Mouse (Mus musculus): ENCODE results near the gene Chrm3.
"Not testable (repeated sequence)": the region's sequence is repeated elsewhere in the genome, so short reads cannot be mapped to it uniquely, and the experiment has no call there.

Gene Chrm3

DNA sequence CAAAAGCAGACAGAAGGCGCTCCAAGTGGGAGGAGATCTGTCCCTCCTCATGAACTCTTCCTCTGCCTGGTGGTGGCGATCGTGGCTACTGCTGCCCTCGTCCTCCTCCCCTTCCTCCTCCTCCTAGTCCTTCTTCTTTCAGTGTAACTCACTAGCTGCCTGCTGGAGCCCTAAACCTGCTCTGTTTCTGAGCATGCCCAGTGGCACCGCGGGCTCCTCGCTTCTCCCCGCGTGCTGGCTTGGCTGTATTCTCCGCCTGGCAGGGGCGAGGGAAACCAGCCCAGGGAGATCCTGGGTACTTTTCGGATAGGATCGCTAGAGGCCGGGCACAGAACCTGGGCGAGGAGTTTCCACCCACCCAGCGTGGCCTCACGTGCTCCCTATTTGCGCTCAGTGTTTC lies at the start of gene Chrm3:
Gene Chrm3, minus strand, starts transcription at position 71 of the 400 bp plus-strand sequence.
- in situ Hi-C loops (cut with MboI; ENCODE audit: low pct_unique_long_range_greater_than_20kb in 1 of 2, low sequenced_read_pairs in 2 of 2, unreplicated experiment in 1 of 2): loop anchor here in 1 of 2 experiments (25.0 kb wide), 1 partner anchor 473 kb away; no protein-coding TSS in a partner anchor

DNA sequence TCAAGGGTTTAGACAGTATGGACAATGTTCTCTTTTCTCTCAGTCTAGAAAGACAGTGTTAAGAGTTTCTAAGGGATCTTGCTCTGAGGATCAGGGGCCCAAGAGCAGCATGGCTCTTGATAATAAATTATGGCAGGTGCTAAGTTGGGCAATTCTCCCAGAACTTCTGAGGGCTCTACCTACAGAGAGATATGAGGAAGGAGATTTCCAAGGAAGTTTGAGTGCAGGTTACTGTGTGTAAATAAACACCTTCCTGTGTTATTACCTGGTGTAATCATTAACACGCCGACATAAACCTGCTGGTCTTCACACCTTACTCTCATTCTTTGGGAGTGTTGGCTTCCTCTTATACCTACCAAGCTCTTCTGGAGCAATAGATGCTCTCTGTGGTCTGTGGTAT lies 33.7 kb upstream of the Chrm3 start:
- in situ Hi-C loops (cut with MboI; ENCODE audit: low pct_unique_long_range_greater_than_20kb in 1 of 2, low sequenced_read_pairs in 2 of 2, unreplicated experiment in 1 of 2): no loop called here

DNA sequence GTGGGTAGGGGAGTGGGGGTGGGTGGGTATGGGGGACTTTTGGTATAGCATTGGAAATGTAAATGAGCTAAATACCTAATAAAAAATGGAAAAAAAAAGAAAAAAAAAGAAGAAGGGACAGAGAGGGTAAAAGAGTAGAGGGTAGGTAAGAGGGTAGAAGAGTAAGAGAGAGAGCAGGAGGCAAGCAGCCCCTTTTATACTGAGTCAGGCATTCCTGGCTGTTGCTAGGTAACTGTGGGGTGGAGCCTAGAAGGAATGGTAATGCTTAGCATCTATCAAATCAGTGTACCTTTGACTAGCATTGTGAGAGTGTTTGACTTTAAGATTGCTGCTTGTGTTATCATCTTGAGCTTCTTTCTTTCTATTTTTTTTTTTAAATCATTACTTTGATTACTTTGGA lies 14.8 kb upstream of the Chrm3 start:
- in situ Hi-C loops (cut with MboI; ENCODE audit: low pct_unique_long_range_greater_than_20kb in 1 of 2, low sequenced_read_pairs in 2 of 2, unreplicated experiment in 1 of 2): not testable (repeated sequence)

DNA sequence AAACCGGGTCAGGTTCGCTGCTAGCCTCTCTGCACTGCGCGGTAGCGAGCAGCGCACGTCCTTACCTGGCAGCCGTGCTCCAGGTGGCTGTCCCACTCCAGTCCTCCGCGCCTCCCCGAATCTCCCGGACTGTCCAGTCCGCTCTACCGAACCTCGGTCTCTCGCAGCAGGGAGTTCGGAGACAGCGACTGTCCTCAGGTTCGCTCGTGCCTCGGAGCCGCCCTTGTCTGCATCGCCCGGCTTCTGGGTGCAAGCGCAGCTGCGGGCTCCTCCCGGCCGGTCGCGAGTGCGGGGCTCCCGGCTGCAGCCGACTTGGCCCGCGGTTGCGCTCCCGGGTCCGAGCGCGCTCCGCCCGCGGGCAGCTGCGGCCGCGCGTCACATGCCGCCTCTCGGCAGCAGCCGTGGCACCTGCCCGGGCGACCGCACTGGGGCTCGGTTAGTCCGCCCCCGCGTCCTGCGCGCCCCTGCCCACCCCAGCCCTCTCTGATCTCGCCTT lies 400 bp downstream of the Chrm3 start:
- in situ Hi-C loops (cut with MboI; ENCODE audit: low pct_unique_long_range_greater_than_20kb in 1 of 2, low sequenced_read_pairs in 2 of 2, unreplicated experiment in 1 of 2): loop anchor here in 1 of 2 experiments (25.0 kb wide), 1 partner anchor 473 kb away; no protein-coding TSS in a partner anchor

DNA sequence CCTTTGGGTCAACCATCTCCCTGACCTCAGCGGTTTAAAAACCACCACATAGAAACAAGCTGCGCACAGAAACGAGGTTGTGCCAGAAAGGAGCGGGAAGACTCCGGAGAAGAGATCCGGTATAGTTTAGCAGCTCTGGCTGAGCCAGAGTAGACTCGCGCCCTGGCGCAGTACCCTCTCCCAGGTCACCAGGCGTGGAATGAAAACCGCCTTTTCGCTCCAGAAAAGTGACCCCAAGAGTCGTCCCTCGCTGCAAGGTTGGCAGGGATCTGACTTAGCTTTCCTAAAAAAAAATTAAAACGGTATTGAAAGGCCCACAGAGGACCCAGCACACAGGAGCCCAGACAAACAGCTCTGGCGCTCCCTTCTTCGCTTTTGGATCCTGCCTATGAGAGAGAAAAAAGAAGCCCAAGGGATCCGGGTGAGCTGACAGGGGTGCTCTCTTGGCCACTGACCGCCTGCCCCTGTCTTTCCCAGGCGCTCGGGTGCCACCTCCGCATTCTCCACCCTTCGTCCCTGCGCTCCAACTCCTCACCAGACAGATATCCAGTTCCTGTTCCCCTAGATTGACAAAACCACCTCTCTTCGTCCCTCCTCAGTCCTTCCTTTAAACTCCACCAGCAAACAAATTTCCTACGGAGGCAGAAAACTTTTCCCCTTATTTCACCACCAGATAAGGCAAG lies 990 bp downstream of the Chrm3 start:
- in situ Hi-C loops (cut with MboI; ENCODE audit: low pct_unique_long_range_greater_than_20kb in 1 of 2, low sequenced_read_pairs in 2 of 2, unreplicated experiment in 1 of 2): loop anchor here in 1 of 2 experiments (25.0 kb wide), 1 partner anchor 472 kb away; no protein-coding TSS in a partner anchor

DNA sequence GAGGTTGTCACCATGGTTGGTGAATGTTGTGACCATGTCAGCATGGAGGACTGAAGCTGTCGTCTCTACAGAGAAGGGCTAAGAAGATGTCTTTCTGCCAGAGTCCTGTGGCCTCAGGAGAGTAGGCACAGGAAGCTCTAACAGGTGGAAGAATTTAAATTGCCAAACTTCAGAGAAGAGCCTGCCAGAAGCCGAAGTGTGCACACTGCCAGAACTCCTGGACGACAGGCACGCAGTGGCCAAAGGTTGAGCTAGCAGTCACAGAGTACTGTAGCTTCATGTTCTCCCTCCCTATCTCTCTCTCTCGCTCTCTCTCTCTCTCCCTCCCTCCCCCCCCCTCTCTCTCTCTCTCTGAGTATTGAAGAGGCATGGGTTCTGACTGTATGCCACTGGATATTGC lies 4.9 kb downstream of the Chrm3 start:
- in situ Hi-C loops (cut with MboI; ENCODE audit: low pct_unique_long_range_greater_than_20kb in 1 of 2, low sequenced_read_pairs in 2 of 2, unreplicated experiment in 1 of 2): loop anchor here in 1 of 2 experiments (25.0 kb wide), 1 partner anchor 468 kb away; no protein-coding TSS in a partner anchor

DNA sequence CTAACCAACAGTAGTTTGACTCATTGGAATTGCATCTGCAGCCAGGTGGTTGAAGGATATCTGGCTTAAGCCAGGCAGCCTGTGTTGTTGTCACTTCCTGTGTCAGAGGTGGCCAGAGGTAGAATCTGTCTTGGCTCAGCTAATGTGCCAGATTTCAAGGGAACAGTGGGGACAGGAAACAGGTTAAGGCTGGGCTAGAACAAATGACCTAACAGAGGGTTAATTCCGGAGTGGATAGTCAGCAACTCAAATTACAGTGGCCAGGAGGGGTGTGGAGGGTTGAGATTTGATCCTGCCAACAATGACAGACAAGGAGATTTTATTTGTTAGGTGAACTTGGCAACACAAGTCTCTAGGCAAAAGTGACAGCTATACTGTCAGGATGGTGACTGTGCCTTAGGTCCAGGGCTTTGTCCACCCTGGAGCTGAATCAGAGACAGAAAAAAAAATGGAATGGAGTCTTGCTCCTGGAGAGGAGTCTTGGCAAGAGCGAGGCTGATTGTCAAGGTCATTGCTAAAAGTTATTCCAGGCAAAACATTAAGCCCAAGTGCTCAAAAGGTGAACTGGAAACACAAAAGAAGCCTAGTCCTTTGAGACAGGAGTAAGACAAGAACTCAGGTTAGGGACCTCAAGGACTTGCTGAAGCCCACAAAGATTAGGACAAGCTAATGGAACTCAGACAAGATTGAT lies 5.6 kb downstream of the Chrm3 start:
- in situ Hi-C loops (cut with MboI; ENCODE audit: low pct_unique_long_range_greater_than_20kb in 1 of 2, low sequenced_read_pairs in 2 of 2, unreplicated experiment in 1 of 2): loop anchor here in 1 of 2 experiments (25.0 kb wide), 1 partner anchor 468 kb away; no protein-coding TSS in a partner anchor

DNA sequence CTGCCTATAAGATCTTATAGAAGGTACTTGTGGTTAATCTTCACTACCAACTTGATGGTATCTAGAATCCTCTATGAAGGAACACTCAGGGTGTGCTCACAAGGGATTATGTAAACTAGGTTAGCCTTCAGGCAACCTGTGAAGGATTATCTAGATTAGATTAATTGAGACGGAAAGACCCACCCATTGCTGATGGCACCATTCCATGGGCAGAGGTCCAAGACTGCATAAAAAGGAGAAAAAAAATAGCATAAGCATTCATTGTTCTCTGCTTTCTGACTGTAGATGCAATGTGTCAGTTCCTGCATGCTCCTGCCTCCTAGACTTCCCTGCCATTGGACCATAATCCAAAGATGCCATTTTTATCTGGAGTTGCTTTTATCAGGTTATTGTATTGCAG lies 8.5 kb downstream of the Chrm3 start:
- in situ Hi-C loops (cut with MboI; ENCODE audit: low pct_unique_long_range_greater_than_20kb in 1 of 2, low sequenced_read_pairs in 2 of 2, unreplicated experiment in 1 of 2): loop anchor here in 1 of 2 experiments (25.0 kb wide), 1 partner anchor 465 kb away; no protein-coding TSS in a partner anchor

DNA sequence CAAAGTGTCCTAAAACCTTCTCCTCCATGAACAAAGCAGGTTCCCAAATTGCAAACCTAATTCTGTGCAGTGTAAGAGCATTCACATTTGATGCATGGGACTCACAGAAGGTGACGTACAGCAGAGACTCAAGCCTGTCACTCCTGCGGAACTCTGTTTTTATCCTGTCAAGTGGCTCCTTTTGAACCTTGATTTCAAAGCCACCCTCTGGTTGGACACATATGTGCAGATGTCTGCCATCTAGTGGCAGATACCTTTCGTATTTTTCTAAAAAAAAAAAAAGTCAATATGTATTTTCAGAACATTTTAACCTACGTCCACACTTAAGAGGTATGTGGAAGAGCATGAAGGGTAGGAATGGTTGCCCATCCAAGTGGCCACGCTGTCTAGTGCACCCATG lies 16.3 kb downstream of the Chrm3 start:
- in situ Hi-C loops (cut with MboI; ENCODE audit: low pct_unique_long_range_greater_than_20kb in 1 of 2, low sequenced_read_pairs in 2 of 2, unreplicated experiment in 1 of 2): no loop called here

DNA sequence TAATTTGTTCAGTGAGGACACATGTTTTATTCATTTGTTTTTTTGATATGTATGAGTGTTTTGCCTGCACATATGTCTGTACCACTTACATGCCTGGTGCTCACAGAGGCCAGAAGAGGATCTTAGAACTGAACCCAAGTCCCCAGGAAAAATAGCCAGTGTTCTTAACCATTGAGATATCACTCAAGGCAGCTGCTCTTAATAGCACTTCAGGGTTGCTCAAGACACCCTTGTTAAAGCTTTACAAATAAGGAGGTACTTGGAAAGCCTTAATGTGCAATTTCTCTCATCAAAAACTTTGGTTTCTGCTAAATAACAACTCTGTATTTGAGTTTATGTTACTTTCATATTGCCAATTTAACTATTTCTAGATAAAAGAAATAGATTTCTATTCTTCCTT lies 25.1 kb downstream of the Chrm3 start:
- in situ Hi-C loops (cut with MboI; ENCODE audit: low pct_unique_long_range_greater_than_20kb in 1 of 2, low sequenced_read_pairs in 2 of 2, unreplicated experiment in 1 of 2): no loop called here

DNA sequence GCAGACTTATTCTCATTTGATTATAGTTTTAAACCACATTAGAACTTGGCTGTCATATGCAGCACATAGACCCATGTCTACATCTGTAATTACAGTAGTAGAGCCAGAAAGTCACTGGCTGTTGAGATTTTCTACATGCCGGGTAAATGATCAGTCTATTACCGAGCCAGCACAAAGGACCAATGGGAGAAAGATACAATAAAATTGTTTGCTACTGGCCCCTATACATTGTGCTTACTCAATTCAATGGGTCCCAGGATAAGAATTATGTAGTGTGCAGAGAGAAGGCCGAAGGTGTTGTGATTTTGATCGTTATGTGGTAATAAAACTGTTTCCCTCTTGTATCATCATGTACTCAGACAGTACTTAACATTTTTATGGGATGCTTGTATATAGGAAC lies 27.9 kb downstream of the Chrm3 start:
- in situ Hi-C loops (cut with MboI; ENCODE audit: low pct_unique_long_range_greater_than_20kb in 1 of 2, low sequenced_read_pairs in 2 of 2, unreplicated experiment in 1 of 2): no loop called here

DNA sequence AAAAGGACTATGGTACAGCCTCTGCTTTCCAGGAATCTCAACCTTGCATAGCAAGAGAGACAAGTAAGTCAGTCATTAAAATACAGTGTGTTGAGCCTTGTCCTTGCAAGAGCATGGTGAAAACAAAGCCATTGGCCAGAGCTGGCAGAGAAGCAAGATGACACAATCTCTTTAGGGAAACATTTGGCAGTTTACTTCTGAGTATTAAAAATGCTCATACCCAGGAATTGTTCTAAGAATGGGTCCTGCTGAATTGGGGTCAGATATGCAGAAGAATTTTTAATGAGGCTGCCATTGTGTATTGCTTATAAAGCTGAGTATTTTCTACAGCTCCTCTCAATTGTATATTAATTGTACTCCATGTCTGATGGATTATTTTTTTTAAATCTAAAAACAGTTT lies 50.8 kb downstream of the Chrm3 start:
- in situ Hi-C loops (cut with MboI; ENCODE audit: low pct_unique_long_range_greater_than_20kb in 1 of 2, low sequenced_read_pairs in 2 of 2, unreplicated experiment in 1 of 2): no loop called here

DNA sequence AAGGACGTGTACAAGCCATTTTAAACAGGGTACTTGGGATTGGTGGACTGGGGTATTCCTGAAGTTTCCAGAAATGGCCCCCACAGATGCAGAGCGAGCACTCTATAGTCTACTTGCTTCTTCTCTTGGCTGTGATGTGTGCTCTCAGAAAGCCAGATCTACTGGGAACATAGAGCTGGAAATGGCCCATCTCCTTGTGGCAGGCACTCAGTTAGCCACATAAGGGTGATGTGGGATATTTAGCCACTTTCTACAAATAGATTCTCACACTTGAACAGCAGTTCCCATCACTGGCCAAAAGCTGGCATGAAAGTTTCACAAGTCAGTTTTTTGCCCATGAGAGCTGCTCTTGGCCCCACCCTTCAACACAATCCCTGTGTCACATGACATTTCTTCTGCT lies 65.5 kb downstream of the Chrm3 start:
- in situ Hi-C loops (cut with MboI; ENCODE audit: low pct_unique_long_range_greater_than_20kb in 1 of 2, low sequenced_read_pairs in 2 of 2, unreplicated experiment in 1 of 2): no loop called here

DNA sequence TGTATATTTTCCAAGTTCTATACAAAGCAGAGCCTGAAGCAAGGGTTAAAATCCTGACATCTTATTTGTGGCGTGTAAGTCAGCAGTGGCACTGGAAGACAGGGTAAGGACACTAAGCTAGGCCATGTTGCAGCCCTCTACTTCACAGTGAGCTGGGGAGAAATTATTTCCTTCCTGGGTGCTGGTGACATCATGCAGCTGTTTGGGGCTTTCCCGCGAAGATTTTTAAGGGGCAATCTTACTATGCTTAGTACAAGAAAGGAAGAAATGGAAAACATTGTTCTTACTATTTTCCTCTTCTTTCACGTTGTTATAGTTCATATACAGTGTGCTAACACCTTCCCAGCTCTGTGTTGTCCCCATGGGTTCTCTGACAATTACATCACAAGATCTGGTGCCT lies 76.3 kb downstream of the Chrm3 start:
- in situ Hi-C loops (cut with MboI; ENCODE audit: low pct_unique_long_range_greater_than_20kb in 1 of 2, low sequenced_read_pairs in 2 of 2, unreplicated experiment in 1 of 2): no loop called here

DNA sequence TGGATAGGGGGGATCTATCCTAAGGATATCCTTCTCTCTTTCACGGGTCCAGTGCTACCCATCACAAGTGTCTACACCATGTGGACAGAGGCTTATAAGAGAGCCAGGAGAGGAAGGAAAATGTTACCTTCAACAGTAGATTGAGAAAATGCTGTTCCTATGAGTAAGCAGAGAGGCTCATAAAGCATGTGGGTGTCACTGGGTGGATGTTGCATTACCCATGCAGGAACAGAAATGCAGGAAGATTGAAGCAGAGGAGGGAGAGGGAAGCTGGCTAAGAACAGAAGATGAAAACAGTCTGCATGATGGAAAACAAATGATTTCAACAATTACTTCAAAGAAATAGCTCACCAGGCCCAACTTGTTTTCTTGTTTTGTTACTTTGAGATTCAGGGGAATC lies 85.7 kb downstream of the Chrm3 start:
- in situ Hi-C loops (cut with MboI; ENCODE audit: low pct_unique_long_range_greater_than_20kb in 1 of 2, low sequenced_read_pairs in 2 of 2, unreplicated experiment in 1 of 2): no loop called here

DNA sequence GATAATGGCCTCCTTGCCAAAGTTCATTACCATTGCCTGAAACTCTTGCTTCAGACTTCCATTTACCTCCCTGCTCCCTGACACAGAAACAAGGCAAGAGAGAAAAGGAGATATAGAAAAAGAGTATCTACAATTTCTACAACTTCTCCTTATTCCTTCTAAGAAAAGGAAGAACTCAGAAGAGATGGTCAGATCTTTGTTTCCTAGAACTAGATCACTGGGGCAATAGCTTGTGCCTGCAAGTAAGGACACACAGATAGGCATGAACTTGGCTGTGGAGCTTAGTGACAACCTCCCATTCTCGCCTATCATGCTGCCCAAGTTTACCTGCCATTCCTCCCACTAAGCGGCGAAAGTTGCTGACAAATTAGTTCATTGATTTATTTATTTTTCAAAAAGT lies 96.9 kb downstream of the Chrm3 start:
- in situ Hi-C loops (cut with MboI; ENCODE audit: low pct_unique_long_range_greater_than_20kb in 1 of 2, low sequenced_read_pairs in 2 of 2, unreplicated experiment in 1 of 2): no loop called here

DNA sequence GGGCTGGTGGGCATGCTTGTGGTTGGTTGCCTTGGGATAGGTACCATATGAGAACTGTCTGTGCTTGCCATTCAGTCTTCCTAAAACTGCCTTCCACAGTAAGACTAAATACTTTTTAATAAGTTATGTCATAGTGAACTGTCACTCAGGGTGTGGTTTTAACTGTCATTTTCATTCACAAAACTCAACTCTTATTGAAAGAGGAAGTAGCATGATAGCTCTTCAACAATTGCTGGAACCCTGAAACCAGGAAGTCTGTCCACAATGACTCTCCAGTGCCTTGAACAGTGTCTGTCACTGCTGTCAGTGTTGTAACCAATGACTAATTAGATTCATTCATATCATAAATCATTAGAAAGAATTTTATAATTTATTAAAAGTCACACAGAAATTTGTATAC lies 107.6 kb downstream of the Chrm3 start:
- in situ Hi-C loops (cut with MboI; ENCODE audit: low pct_unique_long_range_greater_than_20kb in 1 of 2, low sequenced_read_pairs in 2 of 2, unreplicated experiment in 1 of 2): no loop called here

DNA sequence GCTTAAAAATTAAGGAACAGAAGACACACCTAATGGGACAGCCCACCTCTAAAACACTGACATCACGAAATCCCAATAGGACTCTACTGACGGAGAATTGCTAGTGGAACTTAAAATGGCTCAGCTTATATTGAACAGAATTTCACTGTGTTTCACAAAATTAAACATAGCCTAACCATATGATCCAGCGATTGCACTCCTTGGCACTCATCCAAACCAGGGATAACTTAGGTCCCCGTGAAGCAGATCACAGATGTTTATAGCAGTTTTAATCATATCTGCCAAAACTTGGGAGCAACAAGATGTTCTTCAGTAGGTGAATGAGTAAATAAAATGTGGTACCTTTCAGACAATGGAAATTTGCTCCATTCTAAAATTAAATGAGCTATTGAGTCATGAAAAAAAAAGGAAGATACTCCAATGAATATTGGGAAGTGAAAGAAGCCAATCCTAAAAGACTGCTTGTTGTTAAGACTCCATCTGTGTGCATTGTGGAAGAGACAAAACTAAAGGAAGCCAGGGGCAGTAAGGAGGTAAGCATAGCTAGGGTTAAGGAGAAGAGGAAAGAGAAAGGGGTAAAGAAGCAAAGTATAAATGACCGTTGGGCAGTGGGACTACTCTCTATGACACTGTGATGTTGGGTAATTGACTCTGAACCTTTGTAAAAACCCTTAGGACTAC lies 109.0 kb downstream of the Chrm3 start:
- in situ Hi-C loops (cut with MboI; ENCODE audit: low pct_unique_long_range_greater_than_20kb in 1 of 2, low sequenced_read_pairs in 2 of 2, unreplicated experiment in 1 of 2): no loop called here

Data from mouse embryonic stem cell (cell line).